Mouse (Mus musculus) stomach, embryonic 15.5 days (tissue): ENCODE measurements around the gene Tshb. TPM values are rescaled to one million over a fixed set of nuclear protein-coding genes. Genes with fewer than 3 reads are reported as not detected.

ENCODE experiments used
- ATAC-seq: fragments of 200-750 bp; cut with Nextera tagmentation; 2 replicates; pipeline ENCODE4 v1.8.0; 2017; ENCODE audit warnings: low read depth, moderate number of reproducible peaks, moderate TSS enrichment; ENCODE audit not compliant: insufficient read depth, low FRiP score
- H3K27ac ChIP-seq: fragments of 300-500 bp; sonication (generic); 2 replicates; pipeline ENCODE4 v1.5.1; 2015; ENCODE audit warnings: mild to moderate bottlenecking, inconsistent platforms
- H3K27me3 ChIP-seq: fragments of 300-500 bp; sonication (generic); replicated peaks from 2 replicates; pipeline ENCODE4 v1.6.1; 2015; ENCODE audit warnings: inconsistent platforms
- H3K36me3 ChIP-seq: fragments of 300-500 bp; sonication (generic); 2 replicates; pipeline ENCODE4 v1.6.1; 2015; ENCODE audit warnings: inconsistent platforms
- H3K4me1 ChIP-seq: fragments of 300-500 bp; sonication (generic); 2 replicates; pipeline ENCODE4 v1.6.1; 2015; ENCODE audit warnings: inconsistent platforms
- H3K4me2 ChIP-seq: fragments of 300-500 bp; sonication (generic); 2 replicates; pipeline ENCODE4 v1.6.1; 2015; ENCODE audit warnings: mild to moderate bottlenecking, inconsistent platforms
- H3K4me3 ChIP-seq: fragments of 300-500 bp; sonication (generic); replicated peaks from 2 replicates; pipeline ENCODE4 v1.5.1; 2015; ENCODE audit warnings: inconsistent platforms
- H3K9ac ChIP-seq: fragments of 300-500 bp; sonication (generic); 2 replicates; pipeline ENCODE4 v1.6.1; 2015; ENCODE audit warnings: inconsistent platforms
- H3K9me3 ChIP-seq: fragments of 300-500 bp; sonication (generic); 2 replicates; pipeline ENCODE4 v1.6.1; 2016; ENCODE audit warnings: inconsistent platforms
- WGBS: fragments of 180-500 bp; shearing (Covaris S2); methylation state at CpG from one replicate; pipeline ENCODE4 v1.1.7; 2015; 5-methylcytosine and 5-hydroxymethylcytosine counted together
- polyA plus RNA-seq: library from polyadenylated mRNA; unstranded; fragments of >200 nt; fragmentation: Nextera tagmentation; extraction: Ambion mirVana; gene quantifications from 2 replicates; pipeline ENCODE4 v1.2.1, GENCODE M21; 2015

Gene Tshb
- polyA plus RNA-seq, 1 experiment from 2014 or later: 0.10 TPM

GRCm38 (mm10) chr3:102751536-102751935 lies 31.0 kb downstream of the Tshb start:
- WGBS: 80% methylated on average over 3 of the region's 3 CpGs
- Histone ChIP-seq H3K9me3 (no peaks in the 10 kb centered on the region), H3K27me3 (no peaks in the 10 kb centered on the region), H3K36me3 (no peaks in the 10 kb centered on the region), H3K4me2 (no peak overlapping the region), H3K27ac (no peak overlapping the region), H3K4me1 (0 out of 2 replicates have a peak, but pooled peaks cover 3% of the 10 kb centered on the region), H3K4me3 (no peak overlapping the region), H3K9ac (no peak overlapping the region)
- ATAC-seq: no peak

DNA sequence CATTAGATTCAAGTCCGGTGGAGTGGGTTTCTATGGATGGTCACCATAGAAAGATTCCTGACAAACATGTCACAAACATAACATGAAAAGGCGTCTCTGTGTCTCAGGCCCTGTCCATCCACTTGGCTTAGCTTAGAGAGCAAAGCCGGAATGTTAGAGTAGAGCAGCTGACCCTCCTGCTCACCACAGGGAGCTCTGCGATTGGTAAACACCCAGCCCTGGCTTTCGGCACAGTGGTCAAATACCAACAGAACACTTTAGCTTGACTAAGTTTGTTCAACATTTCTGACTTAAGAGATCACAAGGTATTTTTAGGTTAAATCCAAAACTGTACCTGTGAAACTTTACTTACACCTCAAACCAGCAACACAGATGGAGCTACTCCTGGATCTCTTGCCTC lies 31.4 kb downstream of the Tshb start:
- 0 out of 2 replicates have a peak, but pooled peaks cover 3% of the 10 kb centered on the region for H3K4me1 ChIP-seq
- no peak overlapping the region for H3K27ac ChIP-seq
- no peaks in the 10 kb centered on the region for H3K9me3 ChIP-seq
- no peak for ATAC-seq
- no peak overlapping the region for H3K9ac ChIP-seq
- H3K27me3 ChIP-seq: no peaks in the 10 kb centered on the region
- H3K4me3 ChIP-seq: no peak overlapping the region
- WGBS: 75% methylated on average over 5 of the region's 5 CpGs
- no peaks in the 10 kb centered on the region for H3K36me3 ChIP-seq
- no peak overlapping the region for H3K4me2 ChIP-seq

DNA sequence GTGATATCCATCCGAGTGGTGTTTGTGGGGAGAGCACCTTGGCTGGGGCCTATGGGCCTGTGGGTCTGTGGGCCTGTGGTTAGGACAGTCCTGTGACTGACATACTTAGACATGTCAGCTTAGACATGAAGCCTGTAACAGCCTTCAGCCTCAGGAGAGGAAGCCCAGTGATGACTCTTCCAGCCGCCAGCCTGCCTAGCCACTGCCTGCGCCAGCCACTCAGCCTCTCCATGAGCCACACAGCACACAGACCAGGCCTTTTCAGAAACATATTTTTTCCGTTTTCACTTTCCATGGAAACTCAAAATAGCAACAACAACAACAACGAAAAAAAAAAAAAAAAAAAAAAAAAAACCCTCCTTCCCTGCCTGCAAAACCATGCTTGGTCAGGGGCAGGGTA lies 33.8 kb downstream of the Tshb start:
- 82% methylated on average over 5 of the region's 5 CpGs for WGBS
- no peak overlapping the region for H3K27ac ChIP-seq
- no peak overlapping the region for H3K4me2 ChIP-seq
- no peaks in the 10 kb centered on the region for H3K27me3 ChIP-seq
- H3K4me3 ChIP-seq: no peak overlapping the region
- H3K4me1 ChIP-seq: peaks cover 10% of the 10 kb centered on the region
- H3K9me3 ChIP-seq: no peaks in the 10 kb centered on the region
- H3K36me3 ChIP-seq: no peaks in the 10 kb centered on the region
- H3K9ac ChIP-seq: no peak overlapping the region
- no peak for ATAC-seq

- no peak overlapping the region for H3K9ac ChIP-seq
- no peaks in the 10 kb centered on the region for H3K9me3 ChIP-seq
- peaks cover 12% of the 10 kb centered on the region for H3K4me1 ChIP-seq
- H3K27me3 ChIP-seq: no peaks in the 10 kb centered on the region
- no peaks in the 10 kb centered on the region for H3K36me3 ChIP-seq
- ATAC-seq: no peak
- WGBS: 58% methylated on average over 3 of the region's 3 CpGs
- H3K4me3 ChIP-seq: no peak overlapping the region
- no peak overlapping the region for H3K4me2 ChIP-seq
- no peak overlapping the region for H3K27ac ChIP-seq
These were observed 34.5 kb downstream of the Tshb start for GRCm38 (mm10) chr3:102748038-102748437.

- no peak overlapping the region for H3K9ac ChIP-seq
- H3K27me3 ChIP-seq: no peaks in the 10 kb centered on the region
- no peak overlapping the region for H3K4me3 ChIP-seq
- 74% methylated on average over 4 of the region's 4 CpGs for WGBS
- H3K4me2 ChIP-seq: no peak overlapping the region
- no peaks in the 10 kb centered on the region for H3K9me3 ChIP-seq
- peaks cover 15% of the 10 kb centered on the region for H3K4me1 ChIP-seq
- no peak overlapping the region for H3K27ac ChIP-seq
- ATAC-seq: no peak
- H3K36me3 ChIP-seq: no peaks in the 10 kb centered on the region
These were observed 36.3 kb downstream of the Tshb start for GRCm38 (mm10) chr3:102746174-102746573.

- H3K27ac ChIP-seq: peak overlapping the region; percentile 35; the same call in 1 of the 2 replicates
- no peak for ATAC-seq
These were observed 37.9 kb downstream of the Tshb start for GRCm38 (mm10) chr3:102744657-102745056.

DNA sequence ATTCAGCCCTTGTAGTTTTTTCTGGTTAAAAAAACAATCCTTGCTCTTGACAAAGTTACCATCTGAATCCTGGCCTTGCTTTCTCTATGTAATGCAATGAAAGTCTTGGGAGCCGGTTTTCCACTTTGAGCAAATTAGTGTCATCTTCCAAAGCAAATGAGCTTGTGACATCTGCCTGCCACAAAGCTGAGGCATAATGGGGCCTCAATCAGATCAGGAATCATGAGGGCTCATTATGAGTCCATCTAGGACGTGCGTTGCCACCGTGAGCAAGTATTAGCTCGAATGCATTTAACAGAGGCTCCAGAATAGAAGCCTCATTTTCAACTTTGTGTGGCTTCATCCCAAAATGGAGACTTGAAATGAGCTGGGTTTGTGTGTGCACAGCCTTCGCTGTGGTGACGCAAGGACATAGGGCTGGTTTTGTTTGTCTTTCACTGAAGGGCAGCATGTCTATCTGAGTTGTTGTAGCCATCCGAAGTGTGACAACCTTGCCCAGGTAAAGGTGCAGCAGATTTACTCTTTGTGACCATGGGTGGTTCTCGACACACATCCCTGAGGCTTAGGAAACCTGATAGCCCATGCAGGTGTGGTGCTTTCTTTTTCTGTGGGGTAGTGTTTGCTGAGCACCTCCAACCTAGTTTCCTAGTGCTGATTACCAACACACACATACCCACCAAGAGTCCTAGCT lies 38.6 kb downstream of the Tshb start:
- peak overlapping the region; percentile 37; the same call in 1 of the 2 replicates for H3K27ac ChIP-seq
- no peak overlapping the region for H3K9ac ChIP-seq
- no peaks in the 10 kb centered on the region for H3K36me3 ChIP-seq
- peaks cover 15% of the 10 kb centered on the region for H3K4me1 ChIP-seq
- H3K4me3 ChIP-seq: no peak overlapping the region
- H3K27me3 ChIP-seq: no peaks in the 10 kb centered on the region
- no peaks in the 10 kb centered on the region for H3K9me3 ChIP-seq
- WGBS: 78% methylated on average over 9 of the region's 9 CpGs
- no peak overlapping the region for H3K4me2 ChIP-seq
- ATAC-seq: no peak; the same call in 1 of the 2 replicates

More at GRCm38 (mm10) chr3:102744657-102745056, 37.9 kb downstream of the Tshb start:
- H3K4me1 ChIP-seq: peaks cover 15% of the 10 kb centered on the region
- H3K27me3 ChIP-seq: no peaks in the 10 kb centered on the region
- H3K9me3 ChIP-seq: no peaks in the 10 kb centered on the region
- no peak overlapping the region for H3K9ac ChIP-seq
- H3K4me2 ChIP-seq: no peak overlapping the region
- 29% methylated on average over 5 of the region's 5 CpGs for WGBS
- H3K36me3 ChIP-seq: no peaks in the 10 kb centered on the region
- no peak overlapping the region for H3K4me3 ChIP-seq

GRCm38 (mm10) chr3:102743202-102743601 lies 39.3 kb downstream of the Tshb start:
- 0 out of 2 replicates have a peak, but pooled peaks have one; percentile 24 for ATAC-seq
- no peaks in the 10 kb centered on the region for H3K9me3 ChIP-seq
- H3K4me1 ChIP-seq: peaks cover 15% of the 10 kb centered on the region
- H3K27ac ChIP-seq: peak overlapping the region; percentile 37; the same call in 1 of the 2 replicates
- H3K36me3 ChIP-seq: no peaks in the 10 kb centered on the region
- H3K27me3 ChIP-seq: no peaks in the 10 kb centered on the region
- no peak overlapping the region for H3K4me2 ChIP-seq
- no peak overlapping the region for H3K9ac ChIP-seq
- no peak overlapping the region for H3K4me3 ChIP-seq
- 49% methylated on average over 4 of the region's 4 CpGs for WGBS

GRCm38 (mm10) chr3:102742725-102743124 lies 39.8 kb downstream of the Tshb start:
- no peaks in the 10 kb centered on the region for H3K27me3 ChIP-seq
- peak overlapping the region; percentile 44; the same call in 1 of the 2 replicates for H3K27ac ChIP-seq
- H3K36me3 ChIP-seq: no peaks in the 10 kb centered on the region
- H3K4me3 ChIP-seq: no peak overlapping the region
- ATAC-seq: no peak
- H3K9me3 ChIP-seq: no peaks in the 10 kb centered on the region
- H3K4me1 ChIP-seq: peaks cover 15% of the 10 kb centered on the region
- no peak overlapping the region for H3K9ac ChIP-seq
- 59% methylated on average over 4 of the region's 4 CpGs for WGBS
- H3K4me2 ChIP-seq: no peak overlapping the region

- WGBS: 83% methylated on average over 6 of the region's 6 CpGs
- Histone ChIP-seq H3K4me1 (peaks cover 13% of the 10 kb centered on the region; the same call in 1 of the 2 replicates), H3K36me3 (no peaks in the 10 kb centered on the region), H3K9me3 (no peaks in the 10 kb centered on the region), H3K27ac (no peak overlapping the region), H3K4me2 (no peak overlapping the region), H3K4me3 (no peak overlapping the region), H3K9ac (no peak overlapping the region), H3K27me3 (no peaks in the 10 kb centered on the region)
- no peak for ATAC-seq
These were observed 43.6 kb downstream of the Tshb start for GRCm38 (mm10) chr3:102738926-102739325.

DNA sequence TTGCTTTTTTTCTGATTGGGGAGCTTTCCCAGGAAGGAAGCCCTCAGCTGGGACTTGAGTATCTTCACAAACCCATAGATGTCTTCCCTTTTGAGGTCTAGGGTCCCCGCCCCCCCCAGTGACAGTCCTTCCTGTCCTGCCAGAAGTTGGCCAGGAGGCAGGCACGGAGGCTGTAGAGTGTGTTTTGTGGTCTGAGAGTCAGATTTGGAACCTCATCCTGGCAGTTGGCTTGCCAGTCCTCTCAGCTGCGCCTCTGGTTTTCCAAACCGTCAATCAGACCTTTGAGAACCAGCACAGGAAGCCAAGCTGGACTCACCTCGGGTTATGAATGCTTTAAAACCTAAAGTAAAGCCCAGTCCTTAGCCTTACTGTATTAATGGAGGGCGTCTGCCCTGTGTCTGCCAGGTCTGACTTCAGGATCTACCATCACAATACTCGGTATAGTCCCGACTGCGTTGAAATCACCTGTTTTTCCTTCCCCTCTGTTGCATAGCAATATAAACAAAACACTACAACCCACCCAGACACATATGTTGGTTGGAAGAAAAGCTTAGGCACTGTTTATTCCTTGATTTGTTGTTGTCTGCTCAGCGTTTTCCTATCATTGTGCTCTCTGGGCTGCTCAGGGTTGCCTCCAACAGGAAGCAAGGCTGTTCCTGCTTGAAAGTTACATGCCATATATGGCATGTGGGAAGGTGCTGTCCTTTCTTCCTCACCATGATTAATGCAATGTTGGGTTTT lies 44.2 kb downstream of the Tshb start:
- Histone ChIP-seq H3K27ac (peak overlapping the region; percentile 40; the same call in 1 of the 2 replicates), H3K36me3 (no peaks in the 10 kb centered on the region), H3K4me3 (no peak overlapping the region), H3K27me3 (no peaks in the 10 kb centered on the region), H3K4me1 (peaks cover 13% of the 10 kb centered on the region; the same call in 1 of the 2 replicates), H3K9me3 (no peaks in the 10 kb centered on the region), H3K9ac (no peak overlapping the region), H3K4me2 (no peak overlapping the region; the same call in 1 of the 2 replicates)
- 60% methylated on average over 10 of the region's 10 CpGs for WGBS
- no peak for ATAC-seq

DNA sequence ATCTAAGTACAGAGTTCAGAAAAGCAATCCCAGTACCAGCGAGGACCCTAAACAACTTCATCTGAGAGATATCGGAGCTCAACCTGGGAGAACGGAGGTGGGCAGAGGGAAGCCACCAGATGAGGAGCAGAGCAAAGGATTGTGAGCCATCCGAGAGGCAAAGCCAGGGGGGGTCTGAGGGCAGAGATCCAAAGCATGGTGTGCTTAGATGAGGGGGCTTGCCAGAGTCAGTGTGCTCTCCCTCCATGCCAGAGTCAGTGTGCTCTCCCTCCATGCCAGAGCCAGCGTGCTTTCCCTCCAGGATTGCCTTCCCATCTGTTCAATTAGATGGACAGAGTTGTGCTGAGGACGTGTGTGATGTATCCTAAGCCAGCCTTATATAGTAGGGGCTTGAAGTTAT lies 45.4 kb downstream of the Tshb start:
- Histone ChIP-seq H3K4me2 (0 out of 2 replicates have a peak overlapping the region, but pooled peaks have one; percentile 1), H3K9ac (no peak overlapping the region)
- WGBS: 78% methylated on average over 6 of the region's 6 CpGs

More for the DNA sequence above, 45.4 kb downstream of the Tshb start:
- no peak for ATAC-seq
- H3K4me3 ChIP-seq: no peak overlapping the region
- no peaks in the 10 kb centered on the region for H3K27me3 ChIP-seq
- H3K27ac ChIP-seq: no peak overlapping the region
- H3K9me3 ChIP-seq: no peaks in the 10 kb centered on the region
- H3K4me1 ChIP-seq: peaks cover 5% of the 10 kb centered on the region; the same call in 1 of the 2 replicates
- H3K36me3 ChIP-seq: no peaks in the 10 kb centered on the region
